Mouse (Mus musculus) liver, postnatal 0 days (tissue): ENCODE measurements around the gene Serpinb1c.

Experiments
- CTCF ChIP-seq: sonication (generic); IDR thresholded peaks from 2 replicates; pipeline ENCODE4 v1.5.1; 2016; ENCODE audit warnings: antibody characterized with exemption, low read depth
- EP300 ChIP-seq: IDR thresholded peaks from 2 replicates; pipeline ENCODE4 v1.6.1; 2016; ENCODE audit warnings: antibody characterized with exemption, low read depth, mild to moderate bottlenecking

DNA sequence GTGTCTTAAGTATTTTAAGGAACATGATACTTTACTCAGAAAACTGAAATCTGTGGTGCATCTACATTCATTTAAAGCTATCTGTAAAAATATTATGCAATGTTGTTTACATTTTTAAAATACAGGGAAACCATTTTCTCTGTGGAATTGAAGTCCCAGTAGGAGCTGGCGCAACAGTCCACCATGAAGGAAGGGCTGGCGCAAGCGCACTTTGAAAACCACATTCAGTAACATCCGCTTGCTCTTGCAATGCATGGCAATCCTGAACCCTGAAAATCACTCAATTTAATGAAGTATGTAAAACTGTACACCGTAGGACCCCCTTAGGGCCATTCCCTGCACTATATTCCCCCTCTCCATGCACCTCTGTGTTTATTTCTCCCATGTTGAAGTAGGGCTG lies 63.5 kb downstream of the Serpinb1c start:
- TF ChIP-seq CTCF (no peak), EP300 (no peak)
